Comparison of ENCODE assay signal across 24 mouse cellular contexts in the genomic region with DNA sequence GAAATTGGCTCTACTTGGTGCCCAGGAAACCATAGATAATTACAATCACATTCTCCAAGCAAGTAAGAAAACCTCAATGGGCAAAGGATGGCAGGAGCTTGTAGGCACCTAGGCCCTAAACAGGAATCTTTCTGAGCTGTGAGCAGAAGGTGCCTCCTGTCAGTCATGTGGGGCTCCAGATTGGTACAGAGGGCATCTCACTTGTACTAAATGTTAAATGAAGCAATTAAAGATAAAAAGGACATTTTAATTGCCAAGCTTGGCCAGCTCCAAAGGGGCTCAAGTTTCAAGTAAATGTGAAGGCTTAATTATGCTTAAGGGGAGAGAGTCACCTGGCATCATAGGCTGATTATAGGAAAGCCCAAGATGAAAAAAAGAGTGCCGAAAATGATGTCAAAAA.
DNase-seq lines count a peak whose midpoint lies in the region; ATAC-seq and TF ChIP-seq lines count a peak whose summit lies in the region.
"Had no signal": no experiment of that assay in that cellular context is flagged by ENCODE, and none has a peak within 500 bp of the region (broad histone marks: within the 10 kb centered on the region; RNA-seq: fewer than 3 reads in every experiment).

No protein-coding gene starts in this region.

- no peak overlapping the region for H3K4me2 ChIP-seq in embryonic facial prominence, embryonic 14.5 days (ENCODE audit: low read depth, low read length)
- H3K4me2 ChIP-seq in forebrain, embryonic 13.5 days = no peak overlapping the region
- H3K4me2 ChIP-seq in forebrain, embryonic 14.5 days (ENCODE audit: low read length) = no peak overlapping the region
- H3K4me2 ChIP-seq in forebrain, embryonic 11.5 days (ENCODE audit: low read depth, low read length, severe bottlenecking) = no peak overlapping the region

- 0 out of 2 replicates have a peak, but pooled peaks cover 5% of the 10 kb centered on the region for H3K9me3 ChIP-seq in embryonic facial prominence, embryonic 14.5 days (ENCODE audit: control insufficient read depth, low read length)
- peaks cover 5% of the 10 kb centered on the region; the same call in 1 of the 2 replicates for H3K9me3 ChIP-seq in embryonic facial prominence, embryonic 10.5 days
- H3K9me3 ChIP-seq in forebrain, embryonic 13.5 days (replicated peaks) = no peaks in the 10 kb centered on the region
- peaks cover 4% of the 10 kb centered on the region; the same call in 1 of the 2 replicates for H3K9me3 ChIP-seq in forebrain, embryonic 10.5 days
- H3K9me3 ChIP-seq in forebrain, embryonic 14.5 days (replicated peaks; ENCODE audit: control insufficient read depth, low read length) = peaks cover 6% of the 10 kb centered on the region; the same call in 1 of the 2 replicates
- no peaks in the 10 kb centered on the region for H3K9me3 ChIP-seq in forebrain, embryonic 11.5 days (ENCODE audit: control insufficient read depth, low read length)
- H3K9me3 ChIP-seq: G1E had no signal

- H3K27me3 ChIP-seq in embryonic facial prominence, embryonic 14.5 days (replicated peaks; ENCODE audit: control insufficient read depth, insufficient read depth, low read length) = no peaks in the 10 kb centered on the region
- H3K27me3 ChIP-seq in embryonic facial prominence, embryonic 10.5 days (replicated peaks; ENCODE audit: low read depth, poor library complexity, severe bottlenecking) = no peaks in the 10 kb centered on the region
- H3K27me3 ChIP-seq in forebrain, embryonic 13.5 days = no peaks in the 10 kb centered on the region
- H3K27me3 ChIP-seq in forebrain, embryonic 10.5 days (ENCODE audit: poor library complexity, severe bottlenecking) = no peaks in the 10 kb centered on the region
- H3K27me3 ChIP-seq in forebrain, embryonic 14.5 days (replicated peaks; ENCODE audit: control insufficient read depth, insufficient read depth, low read length) = no peaks in the 10 kb centered on the region
- no peaks in the 10 kb centered on the region for H3K27me3 ChIP-seq in forebrain, embryonic 11.5 days (ENCODE audit: control insufficient read depth, insufficient read depth, low read length)
- H3K27me3 ChIP-seq: CH12.LX had no signal

- ATAC-seq in embryonic facial prominence, embryonic 14.5 days (ENCODE audit: low read depth) = peak; percentile 15; the same call in 1 of the 2 replicates
- ATAC-seq in forebrain, embryonic 13.5 days = peak; percentile 24; the same call in 1 of the 2 replicates
- ATAC-seq in forebrain, embryonic 14.5 days = peak; percentile 68
- no peak for ATAC-seq in forebrain, embryonic 11.5 days (replicated peaks; ENCODE audit: low FRiP score)
- ATAC-seq: activated CD4-positive, CD25-positive, alpha-beta regulatory T cell, adult 4 months; CD4-positive, CD25-positive, alpha-beta regulatory T cell, adult 4 months; Patski had no signal

- no peak overlapping the region for H3K4me3 ChIP-seq in embryonic facial prominence, embryonic 14.5 days (ENCODE audit: low read depth, low read length)
- no peak overlapping the region for H3K4me3 ChIP-seq in embryonic facial prominence, embryonic 10.5 days
- H3K4me3 ChIP-seq in forebrain, embryonic 13.5 days = no peak overlapping the region
- no peak overlapping the region for H3K4me3 ChIP-seq in forebrain, embryonic 10.5 days
- H3K4me3 ChIP-seq in forebrain, embryonic 14.5 days (ENCODE audit: low read depth, low read length) = no peak overlapping the region
- no peak overlapping the region for H3K4me3 ChIP-seq in forebrain, embryonic 11.5 days (ENCODE audit: low read depth, low read length)

- 58% methylated on average over 1 of the region's 1 CpGs for WGBS in embryonic facial prominence, embryonic 14.5 days
- WGBS in embryonic facial prominence, embryonic 10.5 days = 67% methylated on average over 1 of the region's 1 CpGs
- 47% methylated on average over 1 of the region's 1 CpGs for WGBS in forebrain, embryonic 13.5 days
- WGBS in forebrain, embryonic 10.5 days = 76% methylated on average over 1 of the region's 1 CpGs
- 38% methylated on average over 1 of the region's 1 CpGs for WGBS in forebrain, embryonic 14.5 days
- 67% methylated on average over 1 of the region's 1 CpGs for WGBS in forebrain, embryonic 11.5 days

- TF ChIP-seq POLR2A in brain, embryonic 14.5 days (IDR thresholded peaks at IDR 0.05; ENCODE audit: borderline replicate concordance, extremely low read depth, insufficient read depth, insufficient read length, poor library complexity, severe bottlenecking) = no peak

- H3K9ac ChIP-seq in embryonic facial prominence, embryonic 14.5 days (ENCODE audit: low read depth, low read length) = no peak overlapping the region
- H3K9ac ChIP-seq in forebrain, embryonic 13.5 days = no peak overlapping the region
- H3K9ac ChIP-seq in forebrain, embryonic 14.5 days (ENCODE audit: low read length) = no peak overlapping the region
- H3K9ac ChIP-seq in forebrain, embryonic 11.5 days (ENCODE audit: low read length) = no peak overlapping the region

- H3K4me1 ChIP-seq in embryonic facial prominence, embryonic 14.5 days (ENCODE audit: control insufficient read depth, insufficient read depth, low read length) = no peaks in the 10 kb centered on the region
- peaks cover 12% of the 10 kb centered on the region; the same call in 1 of the 2 replicates for H3K4me1 ChIP-seq in embryonic facial prominence, embryonic 10.5 days
- peaks cover 16% of the 10 kb centered on the region; the same call in 1 of the 2 replicates for H3K4me1 ChIP-seq in forebrain, embryonic 13.5 days
- H3K4me1 ChIP-seq in forebrain, embryonic 10.5 days = peaks cover 6% of the 10 kb centered on the region; the same call in 1 of the 2 replicates
- peaks cover 4% of the 10 kb centered on the region; the same call in 1 of the 2 replicates for H3K4me1 ChIP-seq in forebrain, embryonic 14.5 days (ENCODE audit: control insufficient read depth, insufficient read depth, low read length)
- H3K4me1 ChIP-seq in forebrain, embryonic 11.5 days (replicated peaks; ENCODE audit: control insufficient read depth, insufficient read depth, low read length) = no peaks in the 10 kb centered on the region

- DNase-seq in embryonic facial prominence, embryonic 14.5 days (ENCODE audit: low spot score) = no peak
- DNase-seq in embryonic facial prominence, embryonic 10.5 days (ENCODE audit: low spot score) = no peak
- no peak for DNase-seq in forebrain, embryonic 10.5 days (ENCODE audit: extremely low spot score, low spot score)
- peak; percentile 54 for DNase-seq in forebrain, embryonic 14.5 days (ENCODE audit: low spot score)
- DNase-seq in forebrain, embryonic 11.5 days (ENCODE audit: low spot score) = no peak
- peak; percentile 78 for DNase-seq in brain, embryonic 14.5 days (ENCODE audit: low read depth)
- DNase-seq in MN1 (ENCODE audit: low spot score) = no peak
- DNase-seq: adrenal gland, adult 2 months; adrenal gland, adult 8-10 months; adrenal gland, postnatal 10 days; adrenal gland, postnatal 14 days; adrenal gland, postnatal 25 days; adrenal gland, postnatal 36 days; B cell, adult 2 months; cerebellum, adult 11 months; cerebellum, adult 11-12 months; cerebellum, adult 18-20 months; cerebellum, adult 2 months had no signal

- TF ChIP-seq CTCF in brain, embryonic 14.5 days (IDR thresholded peaks at IDR 0.05; ENCODE audit: borderline replicate concordance, extremely low read depth, insufficient read depth, insufficient read length) = no peak

- no peaks in the 10 kb centered on the region for H3K36me3 ChIP-seq in embryonic facial prominence, embryonic 14.5 days (ENCODE audit: control insufficient read depth, insufficient read depth, low read length)
- H3K36me3 ChIP-seq in embryonic facial prominence, embryonic 10.5 days (replicated peaks) = no peaks in the 10 kb centered on the region
- H3K36me3 ChIP-seq in forebrain, embryonic 13.5 days (ENCODE audit: poor library complexity, severe bottlenecking) = no peaks in the 10 kb centered on the region
- no peaks in the 10 kb centered on the region for H3K36me3 ChIP-seq in forebrain, embryonic 10.5 days (replicated peaks)
- H3K36me3 ChIP-seq in forebrain, embryonic 14.5 days (ENCODE audit: control insufficient read depth, insufficient read depth, low read length) = no peaks in the 10 kb centered on the region
- H3K36me3 ChIP-seq in forebrain, embryonic 11.5 days (ENCODE audit: control insufficient read depth, insufficient read depth, low read length) = no peaks in the 10 kb centered on the region; the same call in 1 of the 2 replicates
- H3K36me3 ChIP-seq: G1E had no signal

- H3K27ac ChIP-seq in embryonic facial prominence, embryonic 14.5 days (replicated peaks; ENCODE audit: low read depth, low read length) = no peak overlapping the region
- H3K27ac ChIP-seq in embryonic facial prominence, embryonic 10.5 days (replicated peaks) = no peak overlapping the region
- no peak overlapping the region for H3K27ac ChIP-seq in forebrain, embryonic 13.5 days
- H3K27ac ChIP-seq in forebrain, embryonic 10.5 days = no peak overlapping the region
- no peak overlapping the region for H3K27ac ChIP-seq in forebrain, embryonic 14.5 days (ENCODE audit: low read depth, low read length)
- H3K27ac ChIP-seq in forebrain, embryonic 11.5 days (ENCODE audit: low read depth, low read length) = no peak overlapping the region

Comparison
In these comparisons a context has a peak if more than half of its experiments do, and no peak if none do; other contexts are left out.
1. DNase-seq: peak in forebrain, embryonic 14.5 days (single experiment) and brain, embryonic 14.5 days (single experiment); none in embryonic facial prominence, embryonic 14.5 days (single experiment), embryonic facial prominence, embryonic 10.5 days (single experiment), forebrain, embryonic 10.5 days (single experiment), forebrain, embryonic 11.5 days (single experiment) and MN1 (single experiment).